Mouse (Mus musculus): Measurements from ENCODE around the gene Ceacam19. TPM values are rescaled to one million over a fixed set of nuclear protein-coding genes. Genes with fewer than 3 reads are reported as not detected.

The Ceacam19 gene
- polyA plus RNA-seq (2012; rRNA removed; ENCODE audit: low replicate concordance): 0.05 TPM in 1 of 2 replicates, not detected in the other

GRCm38 (mm10) chr7:19887849-19888248 lies at the start of gene Ceacam19:
Gene Ceacam19 (minus strand): TSS chr7:19887965.

DNA sequence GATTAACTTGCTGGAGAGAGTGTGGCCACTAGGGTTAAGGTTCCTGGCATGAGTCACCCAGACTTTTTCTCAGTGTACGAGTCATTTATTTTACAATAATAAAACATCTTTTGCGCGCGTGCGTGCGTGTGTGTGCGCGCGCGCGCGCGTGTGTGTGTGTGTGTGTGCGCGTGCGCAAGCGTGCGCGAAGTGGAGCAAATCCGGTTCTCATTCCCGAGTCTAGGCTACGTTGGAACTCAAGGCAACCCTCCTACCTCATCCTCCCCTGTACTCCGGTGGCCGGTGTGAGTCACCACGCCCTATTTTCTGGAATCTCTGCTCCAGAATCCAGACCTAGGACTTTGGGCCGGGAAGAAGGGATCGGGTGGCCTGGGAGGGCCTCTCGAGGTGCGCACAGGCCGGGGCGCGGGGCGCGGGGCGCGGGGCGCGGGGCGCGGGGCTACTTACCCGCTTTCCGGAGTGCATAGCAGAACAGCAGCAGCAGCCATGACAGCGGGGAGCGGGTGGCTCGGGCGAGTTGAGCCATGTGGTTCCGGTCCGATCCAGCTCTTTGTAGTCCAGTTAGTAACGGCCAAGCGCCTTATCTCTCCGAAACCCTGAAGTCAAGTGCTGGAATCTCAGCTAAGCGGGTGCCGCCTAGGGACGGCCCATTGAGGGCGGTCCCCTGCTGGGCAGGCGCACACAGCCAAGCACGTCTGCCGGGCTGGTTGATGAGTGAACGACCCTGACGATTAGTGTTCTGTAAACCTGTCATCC lies 32.9 kb upstream of the Ceacam19 start, which contains the start of gene Pvr:
Pvr (minus strand) TSS at position 655 of the 756 bp plus-strand sequence.

DNA sequence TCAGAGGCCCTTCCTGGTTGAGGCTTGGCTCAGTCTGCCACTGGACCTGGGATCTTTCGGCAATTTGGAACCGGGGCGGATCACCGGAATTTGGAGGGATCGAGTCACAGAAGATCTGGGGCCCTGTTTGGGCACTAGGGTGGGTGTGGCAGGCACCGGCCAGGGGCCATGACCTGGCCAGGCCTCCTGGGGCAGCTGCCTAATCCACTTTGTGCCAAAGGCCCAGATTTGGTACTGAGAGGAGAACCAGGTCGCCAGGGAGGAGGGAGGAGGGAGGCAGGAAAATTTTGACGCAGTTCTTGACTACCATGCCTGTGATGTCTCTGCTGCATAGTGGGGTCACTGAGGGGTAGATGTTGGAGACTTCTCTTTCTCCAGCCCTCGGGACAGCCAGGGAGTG lies 26.6 kb downstream of the Ceacam19 start, which contains the start of gene Ceacam16:
Ceacam16 (minus strand) TSS at position 101 of the 400 bp plus-strand sequence.

DNA sequence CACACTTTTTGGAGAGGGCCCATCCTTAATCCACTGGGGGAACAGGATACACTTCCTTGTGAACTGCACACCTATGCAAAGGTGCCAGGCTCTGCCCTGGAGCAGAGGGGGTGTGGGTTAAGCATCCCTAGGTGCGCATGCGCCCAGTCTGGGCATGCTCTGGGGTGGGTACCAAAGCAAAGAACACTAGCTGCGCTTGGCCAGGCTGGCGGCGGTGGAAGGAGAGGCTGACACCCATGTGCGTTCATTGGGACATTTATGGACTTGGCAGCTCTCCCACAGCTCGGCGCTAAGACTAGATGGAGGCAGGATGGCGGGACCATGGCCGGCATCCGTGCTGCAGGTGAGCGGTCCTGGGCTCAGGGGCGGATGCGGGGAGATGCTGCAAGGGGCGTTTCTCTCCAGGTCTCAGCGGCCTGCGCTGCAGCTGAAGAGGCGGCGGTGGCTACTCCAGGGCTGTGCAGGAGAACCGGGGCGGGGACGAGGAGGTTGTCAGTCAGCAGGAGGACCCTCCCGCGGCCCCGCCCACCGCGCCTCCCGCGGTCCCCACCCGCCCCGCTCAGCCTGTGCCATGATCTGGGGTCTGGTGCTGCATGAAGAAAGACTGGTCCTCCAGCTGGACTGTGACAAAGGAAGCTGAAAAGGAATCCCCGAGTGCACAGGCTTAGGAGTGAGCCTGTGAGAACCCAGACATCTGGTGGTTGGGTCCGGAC lies 35.8 kb downstream of the Ceacam19 start, which contains the start of gene Gm19345:
Gm19345 (plus strand) TSS at position 146 of the 713 bp plus-strand sequence.

Other genes starting within 250 kb of the Ceacam19 start
- gene Clptm1, start 222.9 kb downstream of the Ceacam19 start, polyA plus RNA-seq (2012; rRNA removed; ENCODE audit: low replicate concordance): 104 and 143 TPM in 2 replicates
- 950 and 3,249 TPM in 2 replicates for gene Apoc2, start 210.0 kb downstream of the Ceacam19 start, polyA plus RNA-seq (2012; rRNA removed; ENCODE audit: low replicate concordance)
- 1.4 TPM in 1 of 2 replicates, not detected in the other for gene Gm44805, start 206.5 kb downstream of the Ceacam19 start, polyA plus RNA-seq (2012; rRNA removed; ENCODE audit: low replicate concordance)
- gene Apoc4, start 206.5 kb downstream of the Ceacam19 start, polyA plus RNA-seq (2012; rRNA removed; ENCODE audit: low replicate concordance): 0.36 and 1.9 TPM in 2 replicates
- 0.72 and 1.2 TPM in 2 replicates for gene Apoc1, start 195.3 kb downstream of the Ceacam19 start, polyA plus RNA-seq (2012; rRNA removed; ENCODE audit: low replicate concordance)
- gene Apoe, start 188.8 kb downstream of the Ceacam19 start, polyA plus RNA-seq (2012; rRNA removed; ENCODE audit: low replicate concordance): 286 and 462 TPM in 2 replicates
- 95.8 and 122 TPM in 2 replicates for gene Tomm40, start 172.5 kb downstream of the Ceacam19 start, polyA plus RNA-seq (2012; rRNA removed; ENCODE audit: low replicate concordance)
- gene Nectin2, start 137.5 kb downstream of the Ceacam19 start, polyA plus RNA-seq (2012; rRNA removed; ENCODE audit: low replicate concordance): 232 and 247 TPM in 2 replicates
- 25.1 and 27.9 TPM in 2 replicates for gene Bcam, start 116.9 kb downstream of the Ceacam19 start, polyA plus RNA-seq (2012; rRNA removed; ENCODE audit: low replicate concordance)
- gene Cblc, start 91.2 kb downstream of the Ceacam19 start, polyA plus RNA-seq (2012; rRNA removed; ENCODE audit: low replicate concordance): 94.7 and 149 TPM in 2 replicates
- gene Bcl3, start 65.2 kb downstream of the Ceacam19 start, polyA plus RNA-seq (2012; rRNA removed; ENCODE audit: low replicate concordance): 202 and 317 TPM in 2 replicates
- gene Gm19345, start 36.0 kb downstream of the Ceacam19 start, polyA plus RNA-seq (2012; rRNA removed; ENCODE audit: low replicate concordance): 0.44 TPM in 1 of 2 replicates, not detected in the other
- gene Ceacam16, start 26.7 kb downstream of the Ceacam19 start, polyA plus RNA-seq (2012; rRNA removed; ENCODE audit: low replicate concordance): 0.20 and 0.71 TPM in 2 replicates
- 7.0 TPM in 2 replicates for gene Pvr, start 33.2 kb upstream of the Ceacam19 start, polyA plus RNA-seq (2012; rRNA removed; ENCODE audit: low replicate concordance)
- gene Igsf23, start 62.8 kb upstream of the Ceacam19 start, polyA plus RNA-seq (2012; rRNA removed; ENCODE audit: low replicate concordance): 125 and 289 TPM in 2 replicates
- gene Ceacam20, start 77.4 kb upstream of the Ceacam19 start, polyA plus RNA-seq (2012; rRNA removed; ENCODE audit: low replicate concordance): 19.7 and 71.0 TPM in 2 replicates
- 1.9 and 2.2 TPM in 2 replicates for gene Nlrp9b, start 103.5 kb upstream of the Ceacam19 start, polyA plus RNA-seq (2012; rRNA removed; ENCODE audit: low replicate concordance)
- 0.02 and 0.05 TPM in 2 replicates for gene Vmn1r91, start 211.7 kb upstream of the Ceacam19 start, polyA plus RNA-seq (2012; rRNA removed; ENCODE audit: low replicate concordance)
- gene Gm16442, start 234.6 kb upstream of the Ceacam19 start, polyA plus RNA-seq (2012; rRNA removed; ENCODE audit: low replicate concordance): not detected in 2 replicates

All from duodenum, adult 2 months (tissue).